Mouse (Mus musculus): ENCODE results near the gene Glyatl3. TPM values are rescaled to one million over a fixed set of nuclear protein-coding genes. Genes with fewer than 3 reads are reported as not detected.
A peak's percentile ranks its signal among the peaks of the same experiment; 100 is the strongest.

Glyatl3 gene
- polyA plus RNA-seq, 1 experiment from 2014 or later = not detected

DNA sequence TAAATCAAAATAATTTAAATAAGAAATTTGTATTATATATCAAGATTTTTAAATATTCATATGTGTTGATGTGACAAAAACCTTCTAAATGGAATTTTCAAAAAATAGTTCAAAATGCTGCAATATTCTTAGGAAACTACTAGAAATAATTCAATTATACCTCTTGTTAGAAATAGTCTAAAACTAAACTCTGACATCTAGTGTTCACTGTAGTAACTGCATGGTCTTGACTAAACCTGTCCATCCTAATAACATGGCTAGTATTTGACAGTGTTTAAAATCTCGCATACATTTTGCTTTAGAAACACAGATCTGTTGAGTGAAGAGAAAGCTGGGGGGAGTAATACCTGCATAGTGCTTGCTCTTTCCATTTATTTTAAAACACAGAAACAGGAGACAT, 17.3 kb downstream of the Glyatl3 start:
- Histone ChIP-seq H3K4me1 (replicated peaks; ENCODE audit: control insufficient read depth, insufficient read depth, low read length) (no peaks in the 10 kb centered on the region), H3K4me2 (replicated peaks) (no peak overlapping the region), H3K9me3 (ENCODE audit: control insufficient read depth, low read length) (no peaks in the 10 kb centered on the region), H3K27me3 (ENCODE audit: control insufficient read depth, insufficient read depth, low read length) (no peaks in the 10 kb centered on the region), H3K4me3 (replicated peaks; ENCODE audit: low read length) (no peak overlapping the region), H3K27ac (no peak overlapping the region), H3K9ac (no peak overlapping the region), H3K36me3 (replicated peaks; ENCODE audit: control insufficient read depth, insufficient read depth) (no peaks in the 10 kb centered on the region)
- ATAC-seq (ENCODE audit: low FRiP score) (no peak), DNase-seq (ENCODE audit: low spot score) (peak; percentile 76)
- 63% methylated on average over 1 of the region's 1 CpGs for WGBS

DNA sequence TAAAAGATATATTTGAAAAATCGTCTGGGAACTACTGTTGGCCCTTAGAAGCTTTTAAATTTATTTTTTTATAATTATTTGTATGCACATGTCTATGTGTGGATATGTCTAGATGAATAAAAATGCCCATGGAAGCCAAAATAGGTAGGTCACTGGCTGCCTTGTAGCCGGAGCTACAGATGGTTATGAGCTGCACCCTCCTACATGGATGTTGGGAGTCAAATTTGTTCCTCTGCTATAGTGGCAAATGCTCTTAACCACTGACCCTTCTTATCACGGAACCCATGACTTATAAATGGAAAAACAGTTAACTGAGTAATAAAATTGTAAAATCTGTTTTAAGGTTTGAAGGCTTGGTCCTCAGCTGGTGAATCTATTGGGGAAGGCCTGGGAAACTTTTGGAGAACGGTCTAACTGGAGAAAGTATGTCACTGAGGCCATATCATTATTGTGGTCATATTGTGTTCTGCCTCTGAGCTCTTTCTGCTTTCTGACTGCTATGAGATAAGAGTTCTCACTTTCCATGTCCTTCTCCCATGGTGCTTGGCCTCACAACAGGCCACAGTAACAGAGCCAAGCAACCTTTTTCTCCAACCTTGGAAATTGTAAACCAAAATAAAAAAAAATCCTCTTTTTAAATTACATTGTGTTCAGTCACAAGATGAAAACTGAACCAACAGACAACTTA, 26.2 kb downstream of the Glyatl3 start:
- H3K27me3 ChIP-seq (ENCODE audit: control insufficient read depth, insufficient read depth, low read length) = no peaks in the 10 kb centered on the region
- H3K4me3 ChIP-seq (replicated peaks; ENCODE audit: low read length) = no peak overlapping the region
- no peaks in the 10 kb centered on the region for H3K4me1 ChIP-seq (replicated peaks; ENCODE audit: control insufficient read depth, insufficient read depth, low read length)
- no peak overlapping the region for H3K27ac ChIP-seq
- DNase-seq (ENCODE audit: low spot score) = no peak
- no peak overlapping the region for H3K9ac ChIP-seq
- H3K4me2 ChIP-seq (replicated peaks) = no peak overlapping the region
- ATAC-seq (ENCODE audit: low FRiP score) = no peak
- no peaks in the 10 kb centered on the region for H3K36me3 ChIP-seq (replicated peaks; ENCODE audit: control insufficient read depth, insufficient read depth)
- 85% methylated on average over 4 of the region's 4 CpGs for WGBS
- no peaks in the 10 kb centered on the region for H3K9me3 ChIP-seq (ENCODE audit: control insufficient read depth, low read length)

DNA sequence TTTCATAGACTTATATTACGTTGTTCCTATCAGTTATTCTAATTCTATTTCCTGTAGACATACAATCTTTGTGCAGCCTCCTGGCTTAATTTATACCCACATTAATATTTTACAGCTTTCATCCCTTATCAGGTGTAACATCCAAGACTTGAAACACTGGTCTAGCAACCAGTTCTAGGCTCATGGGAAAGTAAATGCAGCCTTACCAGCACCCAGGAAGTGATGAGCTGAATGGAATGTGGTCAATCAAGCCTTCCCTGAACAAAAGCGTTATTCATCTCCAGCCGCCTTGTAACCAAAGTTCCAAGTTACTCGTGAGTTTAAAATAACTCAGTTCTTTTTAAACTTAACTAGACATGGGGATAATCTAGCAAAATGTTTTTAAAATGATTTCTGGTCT, 29.0 kb downstream of the Glyatl3 start:
- Histone ChIP-seq H3K4me3 (replicated peaks; ENCODE audit: low read length) (no peak overlapping the region), H3K27me3 (ENCODE audit: control insufficient read depth, insufficient read depth, low read length) (peaks cover 3% of the 10 kb centered on the region; the same call in 1 of the 2 replicates), H3K9me3 (ENCODE audit: control insufficient read depth, low read length) (no peaks in the 10 kb centered on the region), H3K36me3 (replicated peaks; ENCODE audit: control insufficient read depth, insufficient read depth) (no peaks in the 10 kb centered on the region), H3K4me2 (replicated peaks) (no peak overlapping the region), H3K4me1 (replicated peaks; ENCODE audit: control insufficient read depth, insufficient read depth, low read length) (no peaks in the 10 kb centered on the region), H3K9ac (no peak overlapping the region), H3K27ac (no peak overlapping the region)
- ATAC-seq (ENCODE audit: low FRiP score) (no peak), DNase-seq (ENCODE audit: low spot score) (no peak)
- WGBS = 87% methylated on average over 4 of the region's 4 CpGs

DNA sequence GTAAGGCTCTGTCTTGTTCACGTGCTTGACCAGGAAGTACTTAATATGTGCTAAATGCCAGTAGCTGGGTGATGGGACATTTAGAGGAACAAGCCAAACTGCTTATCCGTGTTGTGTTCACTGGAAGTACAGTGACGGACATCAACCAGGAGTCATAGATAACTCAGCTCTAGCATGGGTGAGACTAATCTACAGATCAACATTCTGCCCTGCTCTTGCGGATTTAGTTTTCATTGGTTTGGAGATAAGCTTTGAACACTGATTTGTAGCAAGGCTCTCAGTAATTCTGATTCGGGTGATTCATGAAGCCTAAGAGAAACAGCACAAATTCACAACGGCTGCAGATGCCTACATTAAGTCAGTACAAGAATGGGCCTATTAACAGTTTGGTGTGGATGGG, 32.0 kb downstream of the Glyatl3 start:
- H3K36me3 ChIP-seq (replicated peaks; ENCODE audit: control insufficient read depth, insufficient read depth) = no peaks in the 10 kb centered on the region
- ATAC-seq (ENCODE audit: low FRiP score) (no peak), DNase-seq (ENCODE audit: low spot score) (no peak)
- peaks cover 6% of the 10 kb centered on the region; the same call in 1 of the 2 replicates for H3K4me1 ChIP-seq (replicated peaks; ENCODE audit: control insufficient read depth, insufficient read depth, low read length)
- H3K4me2 ChIP-seq (replicated peaks) = no peak overlapping the region
- no peak overlapping the region for H3K27ac ChIP-seq
- H3K9me3 ChIP-seq (ENCODE audit: control insufficient read depth, low read length) = no peaks in the 10 kb centered on the region
- no peak overlapping the region for H3K9ac ChIP-seq
- peaks cover 4% of the 10 kb centered on the region; the same call in 1 of the 2 replicates for H3K27me3 ChIP-seq (ENCODE audit: control insufficient read depth, insufficient read depth, low read length)
- WGBS = 96% methylated on average over 6 of the region's 6 CpGs
- no peak overlapping the region for H3K4me3 ChIP-seq (replicated peaks; ENCODE audit: low read length)

DNA sequence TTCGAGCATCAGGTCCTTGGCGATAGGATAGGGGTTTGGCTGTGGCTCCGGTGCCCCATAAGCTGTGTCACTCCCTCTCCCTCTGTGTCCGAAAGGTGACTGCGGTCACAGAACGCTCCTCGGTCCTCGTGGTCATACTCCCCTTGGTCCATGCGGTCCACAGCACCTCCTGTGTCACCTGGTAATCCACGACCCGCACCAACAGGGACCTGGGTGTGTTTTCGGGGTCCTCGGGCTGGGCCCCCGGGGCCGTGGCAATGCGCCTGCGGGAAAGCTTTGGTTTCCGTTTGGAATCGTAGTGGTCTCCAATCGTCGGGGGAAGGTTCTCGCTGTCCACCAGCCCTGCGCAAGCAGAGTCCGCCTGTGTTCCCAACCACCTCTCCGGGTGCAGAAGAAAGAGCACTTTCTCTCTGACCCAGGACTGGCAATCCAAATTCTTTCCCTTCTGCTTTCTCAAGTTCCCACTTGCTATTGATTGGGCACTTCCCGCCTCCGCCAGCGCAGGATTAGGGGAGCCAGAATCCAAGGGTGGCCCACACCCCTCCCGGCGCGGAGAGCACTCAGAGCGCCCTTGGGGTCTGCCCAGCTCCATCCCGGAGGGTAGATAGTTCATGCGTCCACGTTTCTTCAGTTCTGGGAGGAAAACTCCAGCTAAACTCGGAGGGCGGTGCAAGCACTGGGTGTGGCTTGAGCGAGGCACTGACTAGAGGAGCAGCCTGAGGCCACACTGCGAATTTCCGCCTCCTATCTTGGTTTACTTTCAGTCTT, 34.0 kb downstream of the Glyatl3 start, which contains the start of gene 9130008F23Rik:
TSS of gene 9130008F23Rik (minus strand) at position 636 of the 768 bp plus-strand sequence.
- Histone ChIP-seq H3K27me3 (ENCODE audit: control insufficient read depth, insufficient read depth, low read length) (peaks cover 4% of the 10 kb centered on the region; the same call in 1 of the 2 replicates), H3K36me3 (replicated peaks; ENCODE audit: control insufficient read depth, insufficient read depth) (no peaks in the 10 kb centered on the region), H3K4me1 (replicated peaks; ENCODE audit: control insufficient read depth, insufficient read depth, low read length) (peaks cover 6% of the 10 kb centered on the region; the same call in 1 of the 2 replicates), H3K9ac (peak within 1 kb of the TSS; percentile 55), H3K4me3 (replicated peaks; ENCODE audit: low read length) (peak within 1 kb of the TSS; percentile 52), H3K4me2 (replicated peaks) (peak within 1 kb of the TSS; percentile 92), H3K9me3 (ENCODE audit: control insufficient read depth, low read length) (no peaks in the 10 kb centered on the region), H3K27ac (no peak within 1 kb of the TSS)
- ATAC-seq (ENCODE audit: low FRiP score) = peak; percentile 75
- peak; percentile 24 for DNase-seq (ENCODE audit: low spot score)
- under 1% methylated on average over 40 of the region's 40 CpGs for WGBS

DNA sequence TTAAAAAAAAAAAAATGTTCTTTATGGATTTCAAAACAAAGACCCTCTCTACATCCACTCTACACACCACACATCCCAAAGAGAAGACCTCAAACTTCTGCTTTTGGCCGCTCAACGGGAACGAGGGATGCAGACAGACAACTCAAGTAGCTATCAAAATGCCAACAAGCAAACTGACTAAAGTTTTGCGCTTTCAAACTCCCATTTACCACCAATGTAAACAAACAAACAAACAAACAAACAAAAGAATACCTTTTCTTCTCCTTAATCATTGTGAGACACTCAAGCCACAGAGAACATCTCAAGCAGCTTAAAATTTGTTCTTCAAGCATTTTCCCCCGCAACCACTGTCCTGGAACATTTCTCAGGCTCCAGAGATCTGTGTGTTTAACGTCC, 34.6 kb downstream of the Glyatl3 start:
- ATAC-seq (ENCODE audit: low FRiP score) (no peak), DNase-seq (ENCODE audit: low spot score) (no peak)
- peak overlapping the region; percentile 52 for H3K4me3 ChIP-seq (replicated peaks; ENCODE audit: low read length)
- no peak overlapping the region for H3K9ac ChIP-seq
- no peak overlapping the region for H3K27ac ChIP-seq
- 8% methylated on average over 6 of the region's 6 CpGs for WGBS
- H3K4me1 ChIP-seq (replicated peaks; ENCODE audit: control insufficient read depth, insufficient read depth, low read length) = peaks cover 6% of the 10 kb centered on the region; the same call in 1 of the 2 replicates
- no peaks in the 10 kb centered on the region for H3K36me3 ChIP-seq (replicated peaks; ENCODE audit: control insufficient read depth, insufficient read depth)
- no peaks in the 10 kb centered on the region for H3K9me3 ChIP-seq (ENCODE audit: control insufficient read depth, low read length)
- peak overlapping the region; percentile 92 for H3K4me2 ChIP-seq (replicated peaks)
- peaks cover 4% of the 10 kb centered on the region; the same call in 1 of the 2 replicates for H3K27me3 ChIP-seq (ENCODE audit: control insufficient read depth, insufficient read depth, low read length)

DNA sequence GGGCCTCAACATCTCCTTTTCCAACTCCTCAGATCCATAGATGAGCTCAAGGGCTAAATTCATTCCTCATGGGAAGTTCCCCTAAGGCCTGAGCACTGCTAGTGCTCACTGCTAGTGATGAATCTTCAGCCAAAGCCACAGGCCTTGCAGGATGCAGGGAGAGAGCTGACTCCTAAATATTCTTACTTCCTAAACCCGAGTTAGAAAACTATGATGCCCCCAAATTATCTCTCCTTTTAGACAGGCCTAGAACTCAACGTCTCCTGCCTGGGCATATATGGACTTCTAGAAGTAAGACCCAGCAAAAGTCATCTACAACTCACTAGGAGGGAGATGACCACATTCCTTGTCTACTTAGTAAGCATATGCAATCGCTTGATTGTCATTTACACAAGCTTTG, 36.4 kb downstream of the Glyatl3 start:
- Histone ChIP-seq H3K9me3 (ENCODE audit: control insufficient read depth, low read length) (no peaks in the 10 kb centered on the region), H3K4me1 (replicated peaks; ENCODE audit: control insufficient read depth, insufficient read depth, low read length) (peaks cover 6% of the 10 kb centered on the region; the same call in 1 of the 2 replicates), H3K27me3 (ENCODE audit: control insufficient read depth, insufficient read depth, low read length) (peaks cover 4% of the 10 kb centered on the region; the same call in 1 of the 2 replicates), H3K9ac (no peak overlapping the region), H3K4me2 (replicated peaks) (no peak overlapping the region), H3K4me3 (replicated peaks; ENCODE audit: low read length) (no peak overlapping the region), H3K27ac (no peak overlapping the region), H3K36me3 (replicated peaks; ENCODE audit: control insufficient read depth, insufficient read depth) (no peaks in the 10 kb centered on the region)
- no peak for ATAC-seq (ENCODE audit: low FRiP score)
- no peak for DNase-seq (ENCODE audit: low spot score)
- WGBS = 33% methylated on average over 3 of the region's 3 CpGs

DNA sequence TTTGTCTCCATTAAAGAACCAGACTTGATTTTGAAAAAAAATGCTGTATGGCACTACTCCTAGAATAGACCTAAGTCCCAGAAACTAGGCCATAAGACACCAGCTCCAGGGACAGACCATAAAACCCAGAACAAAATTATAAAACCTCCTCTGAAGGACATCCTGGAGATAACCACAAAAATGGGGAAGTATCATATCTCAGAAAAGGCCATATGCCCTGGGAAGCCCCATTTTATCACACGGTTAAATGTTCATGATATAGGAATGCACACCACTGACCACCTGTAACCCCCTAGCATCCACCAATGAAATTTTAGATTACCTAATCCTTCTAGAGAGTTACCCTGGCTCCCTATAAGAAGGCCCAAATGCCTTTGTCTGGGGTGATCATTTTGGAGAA, 38.6 kb downstream of the Glyatl3 start:
- H3K27ac ChIP-seq = no peak overlapping the region
- H3K9me3 ChIP-seq (ENCODE audit: control insufficient read depth, low read length) = no peaks in the 10 kb centered on the region
- no peaks in the 10 kb centered on the region for H3K36me3 ChIP-seq (replicated peaks; ENCODE audit: control insufficient read depth, insufficient read depth)
- peaks cover 4% of the 10 kb centered on the region; the same call in 1 of the 2 replicates for H3K27me3 ChIP-seq (ENCODE audit: control insufficient read depth, insufficient read depth, low read length)
- H3K4me2 ChIP-seq (replicated peaks) = no peak overlapping the region
- DNase-seq (ENCODE audit: low spot score) (no peak), ATAC-seq (ENCODE audit: low FRiP score) (no peak)
- H3K4me1 ChIP-seq (replicated peaks; ENCODE audit: control insufficient read depth, insufficient read depth, low read length) = peaks cover 6% of the 10 kb centered on the region; the same call in 1 of the 2 replicates
- H3K4me3 ChIP-seq (replicated peaks; ENCODE audit: low read length) = no peak overlapping the region
- H3K9ac ChIP-seq = no peak overlapping the region
- 97% methylated on average over 1 of the region's 1 CpGs for WGBS

DNA sequence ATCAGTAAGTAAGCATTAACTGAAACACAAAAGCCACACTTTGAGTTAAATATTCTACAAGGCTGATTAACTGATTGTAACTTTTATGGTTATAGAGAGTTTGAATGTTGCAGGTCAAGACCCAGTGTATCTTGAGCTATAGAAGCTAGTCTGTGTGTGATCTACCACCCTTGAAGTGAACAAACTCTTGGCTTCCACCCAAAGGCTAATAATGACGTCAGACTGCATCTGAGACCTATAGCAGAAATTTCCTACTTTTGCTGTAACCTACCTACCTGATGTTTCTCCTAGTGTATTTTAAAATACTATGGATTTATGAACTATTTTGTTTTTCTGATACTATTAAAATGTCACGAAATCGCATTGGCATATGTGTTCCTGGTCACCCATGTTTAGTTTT, 39.4 kb downstream of the Glyatl3 start:
- no peak for DNase-seq (ENCODE audit: low spot score)
- no peak overlapping the region for H3K9ac ChIP-seq
- no peaks in the 10 kb centered on the region for H3K9me3 ChIP-seq (ENCODE audit: control insufficient read depth, low read length)
- no peaks in the 10 kb centered on the region for H3K36me3 ChIP-seq (replicated peaks; ENCODE audit: control insufficient read depth, insufficient read depth)
- peaks cover 4% of the 10 kb centered on the region; the same call in 1 of the 2 replicates for H3K4me1 ChIP-seq (replicated peaks; ENCODE audit: control insufficient read depth, insufficient read depth, low read length)
- H3K4me2 ChIP-seq (replicated peaks) = no peak overlapping the region
- ATAC-seq (ENCODE audit: low FRiP score) = no peak
- no peak overlapping the region for H3K4me3 ChIP-seq (replicated peaks; ENCODE audit: low read length)
- H3K27me3 ChIP-seq (ENCODE audit: control insufficient read depth, insufficient read depth, low read length) = no peaks in the 10 kb centered on the region
- WGBS = 90% methylated on average over 3 of the region's 3 CpGs
- H3K27ac ChIP-seq = no peak overlapping the region

Measured in hindbrain, embryonic 14.5 days (tissue).